Mouse (Mus musculus) MEL (cell line): ENCODE results near the gene Mafk. TPM values are rescaled to one million over a fixed set of nuclear protein-coding genes. Genes with fewer than 3 reads are reported as not detected.

Experiments
- DNase-seq: peaks from one replicate; pipeline ENCODE4 v3.0.0; 2011; ENCODE audit warnings: low read depth, low spot score
- H3K27ac ChIP-seq: 2 replicates; pipeline ENCODE4 v1.5.1; 2012; ENCODE audit warnings: low read depth, mild to moderate bottlenecking, control low read depth, low read length, moderate library complexity; ENCODE audit not compliant: control insufficient read depth
- H3K27me3 ChIP-seq, 2 experiments: fragments of 150-350 bp in 1 of 2; sonication (generic) in 1 of 2; 2 replicates each; pipeline ENCODE4 v1.6.1; 2012; ENCODE audit warnings: low read length in 2 of 2, mild to moderate bottlenecking in 2 of 2, improper control_type of control experiment in 1 of 2, moderate library complexity in 1 of 2; ENCODE audit not compliant: insufficient read depth in 2 of 2, control insufficient read depth in 1 of 2
- H3K36me3 ChIP-seq, 2 experiments: 2 replicates each; pipeline ENCODE4 v1.6.1; 2012 to 2014; ENCODE audit warnings: low read length in 2 of 2, improper control_type of control experiment in 1 of 2, inconsistent platforms in 1 of 2, mild to moderate bottlenecking in 1 of 2; ENCODE audit not compliant: insufficient read depth in 2 of 2, control insufficient read depth in 1 of 2
- H3K4me1 ChIP-seq, 2 experiments: fragments of 150-350 bp in 1 of 2; sonication (generic) in 1 of 2; 2 replicates each; pipeline ENCODE4 v1.6.1; 2012; ENCODE audit warnings: low read length in 2 of 2, improper control_type of control experiment in 1 of 2, mild to moderate bottlenecking in 1 of 2; ENCODE audit not compliant: insufficient read depth in 2 of 2, control insufficient read depth in 1 of 2
- H3K4me3 ChIP-seq, 2 experiments: fragments of 150-350 bp in 1 of 2; sonication (generic) in 1 of 2; 2 replicates each; pipeline ENCODE4 v1.5.1; 2012; ENCODE audit warnings: low read depth in 2 of 2, low read length in 2 of 2, mild to moderate bottlenecking in 2 of 2, moderate library complexity in 2 of 2, control low read depth in 1 of 2, improper control_type of control experiment in 1 of 2; ENCODE audit not compliant: control insufficient read depth in 1 of 2, insufficient read depth in 1 of 2
- H3K79me2 ChIP-seq: 2 replicates; pipeline ENCODE4 v1.6.1; 2012; ENCODE audit warnings: mild to moderate bottlenecking, low read length, moderate library complexity; ENCODE audit not compliant: control insufficient read depth, poor library complexity, insufficient read depth
- H3K9ac ChIP-seq: 2 replicates; pipeline ENCODE4 v1.6.1; 2012; ENCODE audit warnings: low read depth, mild to moderate bottlenecking, control low read depth, low read length, moderate library complexity; ENCODE audit not compliant: control insufficient read depth, poor library complexity, severe bottlenecking
- H3K9me3 ChIP-seq: fragments of 150-350 bp; sonication (generic); replicated peaks from 2 replicates; pipeline ENCODE4 v1.6.1; 2012; ENCODE audit warnings: mild to moderate bottlenecking, low read length, improper control_type of control experiment, moderate library complexity; ENCODE audit not compliant: insufficient read depth
- CHD1 ChIP-seq: IDR thresholded peaks from 2 replicates; pipeline ENCODE4 v1.6.1; 2012; ENCODE audit warnings: low read depth, mild to moderate bottlenecking, inconsistent platforms, low read length, improper control_type of control experiment
- CHD2 ChIP-seq: IDR thresholded peaks from 2 replicates; pipeline ENCODE4 v1.6.1; 2011; ENCODE audit warnings: low read length, improper control_type of control experiment
- CTCF ChIP-seq, 3 experiments: IDR thresholded peaks in 2 of 3; conservative IDR thresholded peaks in 1 of 3; 2 replicates each; pipeline ENCODE4 v1.5.1; 2011 to 2012; ENCODE audit warnings: low read length in 3 of 3, low read depth in 2 of 3, mild to moderate bottlenecking in 2 of 3, improper control_type of control experiment in 1 of 3, inconsistent platforms in 1 of 3, mixed read lengths in 1 of 3, moderate library complexity in 1 of 3; ENCODE audit not compliant: control insufficient read depth in 1 of 3, insufficient read depth in 1 of 3, poor library complexity in 1 of 3, severe bottlenecking in 1 of 3
- E2F4 ChIP-seq: IDR thresholded peaks from 2 replicates; pipeline ENCODE4 v1.6.1; 2011; ENCODE audit warnings: low read depth, low read length, improper control_type of control experiment, borderline replicate concordance
- EP300 ChIP-seq, 2 experiments: IDR thresholded peaks; 2 replicates each; pipeline ENCODE4 v1.6.1; 2011; ENCODE audit warnings: improper control_type of control experiment in 2 of 2, low read length in 2 of 2, low read depth in 1 of 2, mild to moderate bottlenecking in 1 of 2
- GATA1 ChIP-seq: IDR thresholded peaks from 2 replicates; pipeline ENCODE4 v1.6.1; 2011; ENCODE audit warnings: low read depth, low read length, improper control_type of control experiment
- HCFC1 ChIP-seq: IDR thresholded peaks from 2 replicates; pipeline ENCODE4 v1.6.1; 2012; ENCODE audit warnings: low read depth, mild to moderate bottlenecking, inconsistent platforms, low read length, improper control_type of control experiment, moderate library complexity
- JUND ChIP-seq: IDR thresholded peaks from 2 replicates; pipeline ENCODE4 v1.6.1; 2011; ENCODE audit warnings: low read depth, mild to moderate bottlenecking, improper control_type of control experiment, low read length
- MAFK ChIP-seq: IDR thresholded peaks from 2 replicates; pipeline ENCODE4 v1.6.1; 2011; ENCODE audit warnings: low read depth, mild to moderate bottlenecking, low read length, improper control_type of control experiment, borderline replicate concordance
- MAX ChIP-seq: IDR thresholded peaks from 2 replicates; pipeline ENCODE4 v1.6.1; 2011; ENCODE audit warnings: low read length, improper control_type of control experiment
- MAZ ChIP-seq: IDR thresholded peaks from 2 replicates; pipeline ENCODE4 v1.6.1; 2012; ENCODE audit warnings: low read depth, mild to moderate bottlenecking, inconsistent platforms, low read length, improper control_type of control experiment
- MEF2A ChIP-seq: IDR thresholded peaks from 2 replicates; pipeline ENCODE4 v1.6.1; 2014; ENCODE audit warnings: low read depth, mild to moderate bottlenecking, inconsistent platforms, low read length, improper control_type of control experiment; ENCODE audit not compliant: poor library complexity, insufficient replicate concordance, severe bottlenecking; ENCODE audit errors: extremely low read depth
- MXI1 ChIP-seq: IDR thresholded peaks from 2 replicates; pipeline ENCODE4 v1.6.1; 2011; ENCODE audit warnings: mild to moderate bottlenecking, low read depth, low read length, improper control_type of control experiment
- MYB ChIP-seq: IDR thresholded peaks from 2 replicates; pipeline ENCODE4 v1.6.1; 2011; ENCODE audit warnings: mild to moderate bottlenecking, low read depth, low read length, improper control_type of control experiment
- MYC ChIP-seq: IDR thresholded peaks from 2 replicates; pipeline ENCODE4 v1.6.1; 2011; ENCODE audit warnings: low read depth, mild to moderate bottlenecking, low read length, improper control_type of control experiment, moderate library complexity
- POLR2A ChIP-seq, 2 experiments: IDR thresholded peaks; 2 replicates each; pipeline ENCODE4 v1.6.1; 2011 to 2012; ENCODE audit warnings: low read length in 2 of 2, mild to moderate bottlenecking in 2 of 2, control low read depth in 1 of 2, improper control_type of control experiment in 1 of 2, low read depth in 1 of 2, moderate library complexity in 1 of 2; ENCODE audit not compliant: control insufficient read depth in 1 of 2, insufficient read depth in 1 of 2, poor library complexity in 1 of 2
- POLR2AphosphoS2 ChIP-seq: IDR thresholded peaks from 2 replicates; pipeline ENCODE4 v1.6.1; 2011; ENCODE audit warnings: low read length, improper control_type of control experiment
- POLR2AphosphoS5 ChIP-seq: IDR thresholded peaks from 2 replicates; pipeline ENCODE4 v1.6.1; 2012; ENCODE audit warnings: low read depth, borderline replicate concordance, mild to moderate bottlenecking, inconsistent platforms, low read length, moderate library complexity, mixed read lengths
- RAD21 ChIP-seq: IDR thresholded peaks from 2 replicates; pipeline ENCODE4 v1.6.1; 2011; ENCODE audit warnings: mild to moderate bottlenecking, low read depth, low read length, improper control_type of control experiment
- SIN3A ChIP-seq: IDR thresholded peaks from 2 replicates; pipeline ENCODE4 v1.6.1; 2012; ENCODE audit warnings: low read length, improper control_type of control experiment, inconsistent platforms
- SMC3 ChIP-seq: IDR thresholded peaks from 2 replicates; pipeline ENCODE4 v1.6.1; 2011; ENCODE audit warnings: low read depth, low read length, improper control_type of control experiment
- TAL1 ChIP-seq: IDR thresholded peaks from 2 replicates; pipeline ENCODE4 v1.6.1; 2012; ENCODE audit warnings: mild to moderate bottlenecking, inconsistent platforms, low read length, moderate library complexity, mixed read lengths
- TBP ChIP-seq: IDR thresholded peaks from 2 replicates; pipeline ENCODE4 v1.8.0; 2011; ENCODE audit warnings: low read depth, low read length, improper control_type of control experiment
- UBTF ChIP-seq: IDR thresholded peaks from 2 replicates; pipeline ENCODE4 v1.6.1; 2012; ENCODE audit warnings: low read depth, mild to moderate bottlenecking, inconsistent platforms, low read length, improper control_type of control experiment, moderate library complexity, borderline replicate concordance; ENCODE audit not compliant: insufficient read depth
- USF1 ChIP-seq: IDR thresholded peaks from 2 replicates; pipeline ENCODE4 v1.6.1; 2014; ENCODE audit warnings: low read depth, mild to moderate bottlenecking, inconsistent platforms, low read length, improper control_type of control experiment, moderate library complexity
- USF2 ChIP-seq, 2 experiments: IDR thresholded peaks; 2 replicates each; pipeline ENCODE4 v1.6.1; 2011 to 2012; ENCODE audit warnings: improper control_type of control experiment in 2 of 2, low read length in 2 of 2, borderline replicate concordance in 1 of 2, inconsistent platforms in 1 of 2, low read depth in 1 of 2, mild to moderate bottlenecking in 1 of 2; ENCODE audit not compliant: insufficient read depth in 1 of 2
- ZC3H11A ChIP-seq: IDR thresholded peaks from 2 replicates; pipeline ENCODE4 v1.6.1; 2012; ENCODE audit warnings: low read depth, mild to moderate bottlenecking, inconsistent platforms, low read length, improper control_type of control experiment
- ZMIZ1 ChIP-seq: IDR thresholded peaks from 2 replicates; pipeline ENCODE4 v1.6.1; 2012; ENCODE audit warnings: low read depth, mild to moderate bottlenecking, inconsistent platforms, low read length, improper control_type of control experiment, moderate library complexity
- ZNF384 ChIP-seq: IDR thresholded peaks from 2 replicates; pipeline ENCODE4 v1.6.1; 2012; ENCODE audit warnings: low read depth, mild to moderate bottlenecking, inconsistent platforms, low read length, improper control_type of control experiment
- polyA plus RNA-seq, 2 experiments: library from polyadenylated mRNA; stranded (reverse) in 1 of 2; unstranded in 1 of 2; fragments of >175 nt in 1 of 2; fragments of >200 nt in 1 of 2; gene quantifications; 2 replicates each; pipeline versions ENCODE4 v1.2.1 to v1.2.4; 2012; ENCODE audit warnings: low replicate concordance in 2 of 2, low read depth in 1 of 2; ENCODE audit not compliant: insufficient read length in 2 of 2, insufficient read depth in 1 of 2, missing spikeins in 1 of 2
- total RNA-seq: library from RNA; depleted of rRNA; stranded (reverse); fragments of 300-350 nt; gene quantifications from 2 replicates; pipeline ENCODE4 v1.2.3, GENCODE M21; 2012

Mafk gene
- total and polyA plus RNA-seq, 3 experiments = 56.5 to 62.1 TPM; not detected in 1

- peaks cover 0 to 12% of the 10 kb centered on the region in 2 experiments; a peak in 2 of 4 replicates for H3K36me3 ChIP-seq
- H3K9ac ChIP-seq = no peak overlapping the region
- no peaks in the 10 kb centered on the region for H3K79me2 ChIP-seq
- H3K27me3 ChIP-seq = no peaks in the 10 kb centered on the region
- DNase-seq = no peak
- TF ChIP-seq ZC3H11A = no peak
- TF ChIP-seq HCFC1 = no peak
- TF ChIP-seq MAFK = no peak
- no peak for TF ChIP-seq JUND
- no peak for TF ChIP-seq SIN3A
- TF ChIP-seq UBTF = no peak
- TF ChIP-seq POLR2AphosphoS5 = no peak
- no peak for TF ChIP-seq TAL1
- TF ChIP-seq POLR2AphosphoS2 = no peak
- no peak for TF ChIP-seq USF2 (IDR thresholded peaks at IDR 0.05; ENCODE audit: borderline replicate concordance in 1 of 2, insufficient read depth in 1 of 2, low read depth in 1 of 2, low read length in 2 of 2)
- H3K9me3 ChIP-seq = no peaks in the 10 kb centered on the region
- H3K4me1 ChIP-seq = peaks cover 0 to 14% of the 10 kb centered on the region in 2 experiments; a peak in 2 of 4 replicates
- H3K4me3 ChIP-seq = no peak overlapping the region
- no peak overlapping the region for H3K27ac ChIP-seq
Observed at GRCm38 (mm10) chr5:139835706-139836105, 44.4 kb downstream of the Mafk start.

DNA sequence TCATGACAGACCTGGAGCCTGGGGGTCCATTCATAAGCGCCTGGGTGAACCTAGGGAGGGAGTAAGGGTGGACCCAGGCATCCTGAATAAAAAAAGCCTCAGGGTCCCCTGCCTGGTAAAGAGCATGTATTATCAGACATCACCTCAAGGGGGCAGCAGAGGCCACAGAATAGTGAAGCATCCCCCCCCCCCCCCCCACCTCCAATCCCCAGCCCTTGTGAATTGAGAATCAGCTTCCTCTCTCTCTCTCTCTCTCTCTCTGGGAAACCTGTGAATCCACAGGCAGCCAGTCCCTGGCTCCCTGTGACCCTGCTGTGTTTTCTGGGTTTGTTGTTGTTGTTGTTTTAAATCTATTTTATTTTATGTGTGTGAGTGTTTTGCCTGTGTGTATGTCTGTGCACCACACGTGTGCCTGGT, 47.2 kb downstream of the Mafk start:
- no peak overlapping the region for H3K9ac ChIP-seq
- no peak for TF ChIP-seq E2F4
- TF ChIP-seq EP300 (IDR thresholded peaks at IDR 0.05; ENCODE audit: low read depth in 1 of 2, low read length in 2 of 2) = 0 out of 4 replicates have a peak, but pooled peaks of 1 of the 2 experiments have one; percentile 9
- no peak for TF ChIP-seq JUND
- no peak for TF ChIP-seq CHD1
- no peak for TF ChIP-seq CHD2
- 0 out of 2 replicates have a peak, but pooled peaks have one; percentile 22 for TF ChIP-seq MXI1
- TF ChIP-seq MEF2A = no peak
- no peak for TF ChIP-seq MYB
- TF ChIP-seq GATA1 = no peak
- 0 out of 2 replicates have a peak, but pooled peaks have one; percentile 32 for TF ChIP-seq MAX
- no peak for TF ChIP-seq POLR2A (IDR thresholded peaks at IDR 0.05; ENCODE audit: control insufficient read depth in 1 of 2, insufficient read depth in 1 of 2, low read depth in 1 of 2, low read length in 2 of 2, poor library complexity in 1 of 2)
- TF ChIP-seq TAL1 = no peak
- TF ChIP-seq MAFK = no peak
- TF ChIP-seq MAZ = peak; percentile 91
- TF ChIP-seq SIN3A = no peak
- peak; percentile 40; the same call in 1 of the 2 replicates for TF ChIP-seq ZNF384
- no peak for TF ChIP-seq POLR2AphosphoS5
- peak; percentile 82 for TF ChIP-seq ZC3H11A
- peak; percentile 68 for TF ChIP-seq SMC3
- no peak for TF ChIP-seq ZMIZ1
- TF ChIP-seq TBP = no peak
- TF ChIP-seq USF1 = no peak
- peak; percentile 32 to 80 (median 77); a peak in 5 of 6 replicates for TF ChIP-seq CTCF (IDR thresholded peaks at IDR 0.05 in 2 of 3, conservative IDR thresholded peaks at IDR 0.05 in 1 of 3; ENCODE audit: control insufficient read depth in 1 of 3, insufficient read depth in 1 of 3, low read depth in 2 of 3, low read length in 3 of 3, poor library complexity in 1 of 3, severe bottlenecking in 1 of 3)
- TF ChIP-seq POLR2AphosphoS2 = no peak
- peak; percentile 85 for TF ChIP-seq RAD21
- TF ChIP-seq MYC = no peak
- no peaks in the 10 kb centered on the region for H3K27me3 ChIP-seq
- no peaks in the 10 kb centered on the region for H3K36me3 ChIP-seq
- H3K4me3 ChIP-seq = no peak overlapping the region
- H3K4me1 ChIP-seq = peaks cover 0 to 4% of the 10 kb centered on the region in 2 experiments; a peak in 1 of 4 replicates
- H3K9me3 ChIP-seq = no peaks in the 10 kb centered on the region
- no peak overlapping the region for H3K27ac ChIP-seq
- peak; percentile 64 for DNase-seq
- no peaks in the 10 kb centered on the region for H3K79me2 ChIP-seq
